Mouse (Mus musculus) Patski (cell line): ENCODE results near the gene 4930442H23Rik. TPM values are rescaled to one million over a fixed set of nuclear protein-coding genes. Genes with fewer than 3 reads are reported as not detected.

Experiments
- ATAC-seq: fragments of 100-300 bp; one replicate; pipeline ENCODE4 v1.8.0; 2021
- CTCF ChIA-PET: fragments of 350-600 bp; sonication (Branson Sonifier 250); formaldehyde crosslinking; loops from one replicate; lab custom pipeline; 2022; ENCODE audit warnings: inconsistent platforms; lab: Charles Lee
- POLR2A ChIA-PET: fragments of 350-600 bp; sonication (Branson Sonifier 250); formaldehyde crosslinking; loops from one replicate; lab custom pipeline; 2022; ENCODE audit warnings: antibody characterized with exemption, inconsistent platforms; lab: Charles Lee
- DNase-seq: peaks from one replicate; pipeline ENCODE4 v3.0.0-alpha.2; 2011; ENCODE audit warnings: low read depth, low spot score
- H3K27me3 ChIP-seq: fragments of 371-371 bp; one replicate; pipeline ENCODE4 v1.5.1; 2021
- CTCF ChIP-seq: fragments of 100-300 bp; IDR thresholded peaks from one replicate; pipeline ENCODE4 v1.5.1; 2021
- in situ Hi-C: fragments of 300-500 bp; cut with MboI; formaldehyde crosslinking; loops from 3 replicates; pipeline ENCODE4 v1.11.1; 2018; ENCODE audit warnings: low pct_unique_long_range_greater_than_20kb, mixed read lengths
- polyA plus RNA-seq: library from polyadenylated mRNA; unstranded; gene quantifications from one replicate; pipeline ENCODE4 v1.2.3, GENCODE M21; 2021

The 4930442H23Rik gene
- polyA plus RNA-seq, 1 experiment from 2014 or later: 0.50 TPM

GRCm38 (mm10) chr10:81198230-81198629, 14.6 kb upstream of the 4930442H23Rik start:
- in situ Hi-C loops: no loop called here
- ATAC-seq (no peak), DNase-seq (no peak)
- ChIA-PET POLR2A (no interaction called here), CTCF (interaction anchor here (1.9 to 2.7 kb wide), 2 partner anchors 18 to 26 kb away, joined by 7 to 21 read pairs; no protein-coding TSS in a partner anchor)
- no peak for TF ChIP-seq CTCF
- H3K27me3 ChIP-seq: no peaks in the 10 kb centered on the region

DNA sequence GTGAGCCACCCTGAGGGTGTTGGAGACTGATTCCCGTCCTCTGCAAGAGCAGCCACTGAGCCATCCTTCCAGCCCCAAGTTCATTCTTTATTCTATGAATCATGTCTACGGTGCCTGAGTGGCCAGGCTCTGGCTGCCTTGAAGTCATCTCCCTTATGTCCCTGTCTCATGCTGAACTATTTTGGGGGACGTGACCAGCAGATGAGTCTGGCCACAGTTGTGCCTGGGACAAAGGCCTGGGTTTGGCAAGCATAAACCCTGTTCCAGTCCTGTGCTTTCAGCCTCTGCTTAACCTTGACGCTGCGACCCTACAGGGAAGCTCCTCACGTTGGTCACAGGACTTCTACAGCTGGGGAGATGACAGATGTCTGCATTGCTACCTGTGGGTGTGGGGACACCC, 13.7 kb upstream of the 4930442H23Rik start:
- no peaks in the 10 kb centered on the region for H3K27me3 ChIP-seq
- no peak for DNase-seq
- in situ Hi-C loops: no loop called here
- ChIA-PET POLR2A (no interaction called here), CTCF (interaction anchor here (1.9 to 2.7 kb wide), 3 partner anchors 13 to 27 kb away, joined by 4 to 21 read pairs (median 7); no protein-coding TSS in a partner anchor)
- no peak for TF ChIP-seq CTCF
- ATAC-seq: peak; percentile 31

GRCm38 (mm10) chr10:81196470-81197065, 12.9 kb upstream of the 4930442H23Rik start:
- in situ Hi-C loops: no loop called here
- H3K27me3 ChIP-seq: no peaks in the 10 kb centered on the region
- DNase-seq (no peak), ATAC-seq (no peak)
- ChIA-PET CTCF (interaction anchor here (0.7 to 2.7 kb wide), 3 partner anchors 14 to 21 kb away, joined by 3 to 21 read pairs (median 4); no protein-coding TSS in a partner anchor), POLR2A (interaction anchor here (1.3 kb wide), 1 partner anchor 21 kb away, joined by 4 read pairs; no protein-coding TSS in a partner anchor)
- TF ChIP-seq CTCF: no peak

DNA sequence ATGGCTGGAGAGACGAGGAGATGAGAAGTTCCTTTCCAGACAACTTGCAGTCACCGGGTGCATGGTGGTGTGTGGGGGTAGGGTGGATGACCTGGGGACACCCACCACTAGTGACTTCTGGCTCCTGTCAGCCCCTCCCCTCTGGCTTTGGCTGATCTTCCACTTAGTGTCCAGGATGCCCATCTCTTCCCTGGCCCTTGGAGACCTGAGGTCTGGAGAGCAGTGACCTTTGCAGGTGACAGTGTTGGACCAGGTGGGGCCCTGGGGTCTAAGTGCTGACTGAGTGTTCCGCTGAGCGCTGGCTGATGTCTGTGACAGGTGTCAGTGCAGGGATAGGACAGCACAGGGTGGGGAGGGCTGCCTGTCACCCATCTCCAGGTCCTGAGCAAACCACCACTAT, 11.7 kb upstream of the 4930442H23Rik start:
- no peak for ATAC-seq
- in situ Hi-C loops: no loop called here
- POLR2A ChIA-PET: interaction anchor here (1.3 kb wide), 1 partner anchor 23 kb away, joined by 4 read pairs; no protein-coding TSS in a partner anchor
- H3K27me3 ChIP-seq: no peaks in the 10 kb centered on the region
- CTCF ChIA-PET: interaction anchor here (1.9 kb wide), 1 partner anchor 15 kb away, joined by 4 read pairs; no protein-coding TSS in a partner anchor
- DNase-seq: no peak
- TF ChIP-seq CTCF: no peak

- POLR2A ChIA-PET: interaction anchor here (2.3 kb wide), 1 partner anchor 29 kb away, joined by 8 read pairs; no protein-coding TSS in a partner anchor
- CTCF ChIA-PET: interaction anchor here (0.9 to 4.4 kb wide), 4 partner anchors 11 to 28 kb away, joined by 3 to 23 read pairs (median 4); no protein-coding TSS in a partner anchor
- no peaks in the 10 kb centered on the region for H3K27me3 ChIP-seq
- in situ Hi-C loops: no loop called here
- ATAC-seq (no peak), DNase-seq (no peak)
- no peak for TF ChIP-seq CTCF
Measured at GRCm38 (mm10) chr10:81193991-81194774, 10.5 kb upstream of the 4930442H23Rik start.

DNA sequence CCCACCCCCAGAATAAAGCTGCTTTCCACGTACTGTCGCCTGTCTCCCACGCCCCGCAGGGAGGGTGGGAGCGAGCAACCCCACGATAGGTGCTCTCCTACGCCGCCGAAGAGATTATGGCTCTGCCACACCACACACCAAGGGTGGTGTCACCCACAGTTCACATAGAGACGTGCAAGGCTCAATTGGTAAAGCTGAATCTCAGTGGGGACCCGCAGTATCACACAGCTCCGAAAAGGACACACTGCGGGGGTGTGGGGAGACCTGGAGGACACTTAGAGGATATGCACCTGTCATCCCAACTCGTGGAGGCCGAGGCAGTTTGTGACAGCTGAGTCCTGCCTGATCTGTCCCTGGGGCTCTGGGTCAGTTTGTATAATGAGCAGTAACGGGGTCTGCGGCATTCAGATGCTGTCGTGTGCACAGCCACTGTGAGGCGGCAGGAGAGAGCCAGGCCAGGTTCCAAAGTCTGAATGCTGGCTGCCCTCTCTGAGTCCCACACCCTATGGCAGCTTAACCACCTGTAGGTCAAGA, 9.4 kb upstream of the 4930442H23Rik start:
- ChIA-PET CTCF (interaction anchor here (4.4 kb wide), 1 partner anchor 24 kb away, joined by 23 read pairs; no protein-coding TSS in a partner anchor), POLR2A (interaction anchor here (0.6 to 2.3 kb wide), 5 partner anchors 9 to 226 kb away, joined by 3 to 8 read pairs (median 4); partner anchors contain the start of genes 4930442H23Rik and Atcay)
- H3K27me3 ChIP-seq: no peaks in the 10 kb centered on the region
- no peak for ATAC-seq
- no peak for TF ChIP-seq CTCF
- no peak for DNase-seq
- in situ Hi-C loops: no loop called here

DNA sequence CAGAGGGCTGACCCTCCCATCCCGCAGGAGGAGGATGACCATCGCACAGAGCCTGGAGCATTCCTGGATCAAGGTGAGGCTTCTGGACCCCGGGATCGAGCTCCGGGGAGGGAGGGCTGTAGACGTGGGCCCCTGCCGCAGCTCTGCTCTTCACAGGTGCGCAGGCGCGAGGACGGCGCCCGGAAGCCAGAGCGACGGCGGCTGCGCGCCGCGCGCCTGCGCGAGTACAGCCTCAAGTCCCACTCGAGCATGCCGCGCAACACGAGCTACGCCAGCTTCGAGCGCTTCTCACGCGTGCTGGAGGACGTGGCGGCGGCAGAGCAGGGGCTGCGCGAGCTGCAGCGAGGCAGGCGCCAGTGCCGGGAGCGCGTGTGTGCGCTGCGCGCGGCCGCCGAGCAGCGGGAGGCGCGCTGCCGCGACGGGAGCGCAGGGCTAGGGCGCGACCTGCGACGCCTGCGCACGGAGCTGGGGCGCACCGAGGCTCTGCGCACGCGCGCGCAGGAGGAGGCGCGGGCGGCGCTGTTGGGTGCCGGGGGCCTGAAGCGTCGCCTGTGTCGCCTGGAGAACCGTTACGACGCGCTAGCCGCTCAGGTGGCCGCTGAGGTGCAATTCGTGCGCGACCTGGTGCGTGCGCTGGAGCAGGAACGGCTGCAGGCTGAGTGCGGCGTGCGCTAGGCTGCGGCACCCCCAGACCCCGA, 8.8 kb upstream of the 4930442H23Rik start:
- no peak for TF ChIP-seq CTCF
- DNase-seq: no peak
- in situ Hi-C loops: no loop called here
- ATAC-seq: no peak
- ChIA-PET CTCF (interaction anchor here (4.4 kb wide), 1 partner anchor 25 kb away, joined by 23 read pairs; no protein-coding TSS in a partner anchor), POLR2A (interaction anchor here (0.9 to 2.3 kb wide), 4 partner anchors 9 to 39 kb away, joined by 3 to 8 read pairs (median 5); partner anchors contain the start of genes 4930442H23Rik and Atcay)
- H3K27me3 ChIP-seq: no peaks in the 10 kb centered on the region

DNA sequence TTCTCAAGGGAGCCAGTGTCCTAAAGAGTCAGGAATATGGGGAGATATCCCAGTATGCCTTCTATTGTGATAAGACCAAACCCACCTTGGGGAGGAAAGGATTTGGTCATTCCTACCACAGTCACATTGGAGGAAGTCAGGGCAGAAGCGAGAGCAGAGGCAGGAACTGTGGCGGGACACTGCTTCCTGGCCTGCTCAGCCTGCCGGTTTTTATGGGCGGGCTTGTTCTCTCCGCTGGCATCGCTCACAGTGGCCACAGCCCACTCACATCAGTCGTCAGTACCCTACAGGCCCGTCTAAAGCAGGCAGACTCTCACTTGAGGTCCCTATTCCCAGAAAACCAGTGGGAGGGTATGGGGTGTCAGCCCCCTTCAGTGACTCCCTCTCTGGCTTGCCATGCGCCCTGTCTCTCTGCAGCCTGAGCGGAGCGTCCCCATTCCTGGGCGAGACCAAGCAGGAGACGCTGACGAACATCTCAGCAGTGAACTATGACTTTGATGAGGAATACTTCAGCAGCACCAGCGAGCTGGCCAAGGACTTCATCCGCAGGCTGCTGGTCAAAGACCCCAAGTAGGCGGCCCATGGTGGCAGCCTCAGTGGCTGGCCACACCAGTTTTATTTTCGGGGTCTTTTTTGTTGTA, 7.8 kb upstream of the 4930442H23Rik start:
- TF ChIP-seq CTCF: no peak
- in situ Hi-C loops: no loop called here
- POLR2A ChIA-PET: interaction anchor here (1.2 to 1.8 kb wide), 2 partner anchors 13 to 40 kb away, joined by 4 to 6 read pairs; partner anchors contain the start of gene Atcay
- H3K27me3 ChIP-seq: no peaks in the 10 kb centered on the region
- DNase-seq (no peak), ATAC-seq (no peak)
- CTCF ChIA-PET: interaction anchor here (4.4 kb wide), 1 partner anchor 26 kb away, joined by 23 read pairs; no protein-coding TSS in a partner anchor

GRCm38 (mm10) chr10:81190912-81191321, 7.3 kb upstream of the 4930442H23Rik start:
- in situ Hi-C loops: no loop called here
- POLR2A ChIA-PET: interaction anchor here (1.8 kb wide), 1 partner anchor 13 kb away, joined by 6 read pairs; no protein-coding TSS in a partner anchor
- no peak for DNase-seq

More at GRCm38 (mm10) chr10:81190912-81191321, 7.3 kb upstream of the 4930442H23Rik start:
- no peaks in the 10 kb centered on the region for H3K27me3 ChIP-seq
- CTCF ChIA-PET: interaction anchor here (4.4 kb wide), 1 partner anchor 26 kb away, joined by 23 read pairs; no protein-coding TSS in a partner anchor
- no peak for TF ChIP-seq CTCF
- no peak for ATAC-seq
